Mouse (Mus musculus) layer of hippocampus, adult 18-20 months (tissue): ENCODE data around the gene Upb1. TPM values are rescaled to one million over a fixed set of nuclear protein-coding genes. Genes with fewer than 3 reads are reported as not detected.
"Not testable (repeated sequence)": the region's sequence is repeated elsewhere in the genome, so short reads cannot be mapped to it uniquely, and the experiment has no call there.

Experiments used
- DNase-seq, 2 experiments: peaks; one replicate each; pipeline ENCODE4 v3.0.0; 2022; ENCODE audit warnings: low spot score in 2 of 2
- long read RNA-seq: library from polyadenylated mRNA; stranded (forward); transcript quantifications from one replicate; pipeline ENCODE4 v2.0.0, GENCODE M21; 2021
- total RNA-seq, 2 experiments: library from RNA; stranded (reverse); gene quantifications; 2 replicates each; pipeline ENCODE4 v1.2.3; 2021

The Upb1 gene
- total RNA-seq: under 1 TPM in 1 of 2 experiments, not detected in 1; 0.48 TPM
- long read RNA-seq, partial matches to known transcripts: 0 of 1 reads
- long read RNA-seq, other reads (novel, unspliced or antisense): 0 of 1 reads

GRCm38 (mm10) chr10:75400958-75401357 is at the start of gene Upb1:
Gene Upb1 (plus strand): TSS chr10:75401115.
- DNase-seq: no peak

DNA sequence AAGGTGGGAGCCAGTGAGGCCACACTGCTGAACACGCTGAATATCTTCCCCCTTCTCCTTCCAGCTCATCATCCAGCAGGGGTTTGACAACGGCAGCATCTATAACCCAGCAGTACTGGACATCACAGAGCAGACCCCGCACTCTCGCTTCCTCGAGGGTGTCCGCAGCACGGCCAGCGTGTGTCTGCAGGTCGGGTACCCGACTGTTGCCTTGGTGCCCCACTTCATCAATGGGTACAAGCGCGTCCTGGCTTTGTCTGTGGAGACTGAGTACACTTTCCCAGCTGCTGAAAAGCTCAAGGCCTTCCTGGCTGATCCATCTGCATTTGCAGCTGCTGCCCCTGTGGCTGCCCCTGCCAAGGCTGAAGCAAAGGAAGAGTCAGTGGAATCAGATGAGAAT is 48.4 kb upstream of the Upb1 start:
- DNase-seq: no peak

DNA sequence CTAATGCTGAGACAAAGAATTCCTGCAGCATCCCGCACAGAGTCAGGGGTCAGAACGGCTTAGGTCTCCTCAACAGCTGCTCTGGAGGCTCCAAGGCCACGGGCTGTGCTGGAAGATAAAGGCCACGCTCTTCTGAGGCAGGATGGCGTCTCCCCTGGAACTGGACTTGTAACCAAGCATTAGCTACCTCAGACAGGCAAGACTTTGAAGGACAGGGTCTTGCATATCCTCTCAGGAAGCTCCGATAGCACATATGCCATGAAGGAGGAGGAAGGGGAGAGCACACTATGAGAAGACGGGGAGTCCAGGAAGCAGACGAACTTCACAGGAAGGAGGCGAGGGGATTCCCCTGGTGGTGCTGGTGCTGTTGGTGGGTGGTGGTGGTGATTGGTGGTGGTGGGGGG is 47.1 kb upstream of the Upb1 start:
- not testable (repeated sequence) for DNase-seq

GRCm38 (mm10) chr10:75355341-75355740 is 45.6 kb upstream of the Upb1 start:
- DNase-seq: no peak

GRCm38 (mm10) chr10:75364214-75364690 is 36.7 kb upstream of the Upb1 start:
- DNase-seq: peak in 1 of 2 experiments; percentile 9

DNA sequence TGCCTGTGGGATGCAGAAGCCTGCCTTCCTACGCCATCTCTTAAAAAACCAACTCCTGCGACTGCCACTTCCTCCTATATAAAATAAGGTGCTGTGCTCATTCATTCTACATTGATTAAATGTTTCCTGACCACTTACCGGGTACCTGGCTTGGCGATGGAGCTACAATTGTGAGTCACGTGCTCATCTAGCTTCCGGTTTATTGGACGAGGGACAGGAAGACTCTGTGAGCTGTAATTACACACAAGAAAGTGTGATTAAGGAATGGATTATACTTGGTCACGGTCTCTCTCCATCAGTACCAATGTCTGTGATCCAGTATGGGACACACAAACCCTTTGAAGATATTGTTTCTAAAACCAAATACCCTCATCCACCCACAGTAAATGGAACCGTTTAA is 36.1 kb upstream of the Upb1 start:
- DNase-seq: no peak

- DNase-seq: no peak
Measured at GRCm38 (mm10) chr10:75365231-75365633, 35.7 kb upstream of the Upb1 start.

DNA sequence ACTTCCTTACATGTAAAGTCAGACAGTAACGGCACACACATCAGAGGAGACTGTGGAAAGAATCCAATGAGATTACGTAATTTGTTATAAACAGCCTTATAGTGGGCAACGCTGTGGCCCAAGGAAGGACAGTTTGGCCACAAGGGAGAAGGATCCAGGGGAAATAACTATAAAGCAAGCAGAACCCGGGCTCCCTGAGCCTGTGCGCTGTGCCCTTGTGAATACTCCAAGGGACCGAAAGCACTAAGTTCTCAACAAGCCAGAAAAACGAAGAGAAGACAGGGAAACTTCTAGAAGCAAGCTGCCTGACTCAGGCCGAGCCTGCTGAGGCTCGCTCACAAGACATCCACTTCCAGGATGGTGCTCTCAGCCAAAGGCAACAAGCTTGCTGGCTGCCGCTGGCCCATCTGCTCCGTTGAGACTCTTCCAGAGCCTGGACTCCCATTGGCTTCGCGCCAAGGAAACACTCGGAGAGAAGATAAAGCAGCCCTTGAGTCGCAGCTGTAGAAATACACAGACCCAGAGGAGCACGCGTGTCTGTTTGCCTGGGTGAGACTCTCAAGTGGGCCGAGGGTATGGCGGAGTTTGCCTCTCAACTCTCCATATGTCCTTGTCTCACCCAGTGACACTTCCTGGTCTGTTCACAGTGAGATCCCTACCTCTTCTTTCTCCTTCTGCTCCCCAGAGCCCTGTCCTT is 27.1 kb upstream of the Upb1 start:
- peak in 1 of 2 experiments; percentile 18 for DNase-seq

- no peak for DNase-seq
Measured at GRCm38 (mm10) chr10:75378688-75379087, 22.2 kb upstream of the Upb1 start.

DNA sequence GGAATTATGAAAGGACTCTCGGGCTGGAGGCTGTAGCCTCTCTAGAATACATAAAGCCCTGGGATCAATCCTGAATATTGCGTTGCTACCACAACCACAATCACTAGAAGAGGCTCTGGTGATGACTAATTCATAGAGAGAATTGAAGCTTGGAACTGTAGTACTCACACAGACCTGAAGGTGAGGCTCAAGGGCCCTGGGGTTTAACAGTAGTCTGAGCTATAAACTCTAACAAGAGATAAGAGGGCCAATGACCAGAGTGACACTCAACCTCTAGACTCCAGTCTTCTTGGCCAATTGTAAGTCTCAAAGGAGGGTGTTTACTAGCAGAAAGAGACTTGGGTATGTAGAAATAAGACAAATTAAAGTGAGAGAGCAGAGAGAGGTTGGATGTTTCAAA is 10.8 kb upstream of the Upb1 start:
- DNase-seq: no peak

DNA sequence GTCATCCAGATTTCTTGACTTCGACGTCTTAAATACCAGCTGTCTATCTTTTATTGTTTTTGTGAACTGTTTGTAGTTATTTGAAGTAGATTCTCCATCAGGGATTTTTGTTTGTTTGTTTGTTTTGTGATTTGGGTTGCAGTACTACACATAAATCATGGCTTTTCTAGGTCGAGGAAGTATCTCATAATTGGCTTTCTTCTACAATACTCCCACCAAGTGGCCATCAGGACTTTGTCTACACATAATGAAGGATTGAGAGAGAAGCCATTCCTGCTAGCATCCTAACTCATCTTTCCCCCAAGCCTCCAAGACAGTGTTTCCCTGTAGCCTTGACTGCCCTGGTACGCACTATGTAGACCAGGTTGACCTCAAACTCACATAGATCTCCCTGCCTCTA is 10.1 kb upstream of the Upb1 start:
- DNase-seq: no peak

GRCm38 (mm10) chr10:75394796-75395195 is 6.1 kb upstream of the Upb1 start:
- DNase-seq: no peak

DNA sequence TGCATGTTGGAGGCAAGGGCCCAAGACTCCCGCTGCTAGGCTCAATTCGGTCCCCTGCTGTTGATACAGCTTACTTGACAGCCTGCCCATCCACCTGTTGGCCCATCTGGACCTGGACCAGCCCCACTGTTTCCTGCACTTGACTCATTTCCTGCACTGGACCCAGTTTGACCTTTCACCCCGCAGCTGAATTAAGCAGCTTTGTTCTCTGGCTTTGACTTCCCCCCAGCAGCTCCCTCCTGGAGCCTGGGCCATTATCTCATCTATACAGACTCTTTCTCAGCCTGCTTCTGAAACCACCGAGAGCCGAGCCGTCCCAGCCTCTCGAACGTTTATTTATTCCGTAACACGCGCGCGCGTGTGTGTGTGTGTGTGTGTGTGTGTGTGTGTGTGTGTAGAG is 3.9 kb upstream of the Upb1 start:
- DNase-seq: no peak

DNA sequence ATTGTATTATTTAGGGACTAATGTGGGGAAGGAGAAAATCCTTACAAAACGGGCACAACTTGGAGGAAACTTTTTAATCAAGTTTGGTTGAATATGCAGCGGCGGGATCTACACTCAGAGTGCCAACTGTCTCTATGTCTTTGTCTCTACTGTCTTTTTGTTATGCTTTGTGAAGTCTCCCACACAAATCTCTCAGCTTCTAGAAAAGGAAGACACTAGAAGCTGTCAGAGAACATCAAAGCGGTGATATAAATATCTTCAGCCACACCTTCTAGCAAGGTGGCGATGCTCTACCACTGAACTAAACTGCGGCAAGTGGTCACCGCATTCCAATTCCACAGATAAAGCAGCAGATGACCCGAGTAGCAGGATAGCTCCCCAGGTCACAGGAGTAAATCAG is 5.0 kb downstream of the Upb1 start:
- no peak for DNase-seq

GRCm38 (mm10) chr10:75406755-75407154 is 5.8 kb downstream of the Upb1 start:
- DNase-seq: no peak

DNA sequence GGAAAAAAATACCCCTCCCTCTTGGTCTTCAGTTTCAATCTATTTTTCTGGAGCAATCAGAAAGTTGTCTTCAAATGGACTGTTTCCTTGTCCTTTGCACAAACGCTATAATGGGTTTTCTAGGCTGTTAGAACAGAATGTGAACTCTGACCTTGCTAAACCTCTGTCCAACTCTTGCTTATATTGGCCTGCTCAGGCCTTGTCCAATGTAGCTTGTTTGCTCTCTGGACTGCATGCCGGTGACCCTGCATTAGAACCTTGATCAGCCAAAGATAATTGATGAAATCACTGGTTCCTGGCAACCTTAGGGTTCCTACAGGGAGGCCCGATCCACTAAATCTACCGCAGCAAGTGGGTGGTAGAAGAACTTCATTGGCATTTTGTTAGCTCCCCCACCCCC is 6.8 kb downstream of the Upb1 start:
- DNase-seq: no peak

- not testable (repeated sequence) for DNase-seq
Measured at GRCm38 (mm10) chr10:75411343-75412113, 10.6 kb downstream of the Upb1 start.

GRCm38 (mm10) chr10:75412114-75413103 is 11.5 kb downstream of the Upb1 start:
- DNase-seq: no peak

GRCm38 (mm10) chr10:75414925-75415324 is 14.0 kb downstream of the Upb1 start:
- DNase-seq: no peak

- no peak for DNase-seq
Measured at GRCm38 (mm10) chr10:75417363-75418042, 16.6 kb downstream of the Upb1 start.

- no peak for DNase-seq
Measured at GRCm38 (mm10) chr10:75418747-75419146, 17.8 kb downstream of the Upb1 start.
